Mouse (Mus musculus) CH12.LX (cell line): ENCODE measurements at regions not wholly inside any gene's neighbourhood (a gene's known extent, or its start where the extent isn't known, plus 50 kb on each side); places are given as distances from the start of the nearest gene placed in this dataset.

Experiments
- CHD2 ChIP-seq: IDR thresholded peaks from 2 replicates; pipeline ENCODE4 v1.6.1; 2011; ENCODE audit warnings: low read length, improper control_type of control experiment
- CTCF ChIP-seq, 2 experiments: IDR thresholded peaks in 1 of 2; conservative IDR thresholded peaks in 1 of 2; 2 replicates each; pipeline ENCODE4 v1.5.1; 2011 to 2012; ENCODE audit warnings: low read depth in 2 of 2, low read length in 2 of 2, improper control_type of control experiment in 1 of 2, inconsistent platforms in 1 of 2, mild to moderate bottlenecking in 1 of 2, moderate library complexity in 1 of 2
- E2F4 ChIP-seq: IDR thresholded peaks from 2 replicates; pipeline ENCODE4 v1.6.1; 2011; ENCODE audit warnings: low read depth, low read length, improper control_type of control experiment; ENCODE audit not compliant: insufficient replicate concordance
- HCFC1 ChIP-seq: IDR thresholded peaks from 2 replicates; pipeline ENCODE4 v1.6.1; 2012; ENCODE audit warnings: low read depth, mild to moderate bottlenecking, inconsistent platforms, low read length, improper control_type of control experiment
- KAT2A ChIP-seq: IDR thresholded peaks from 2 replicates; pipeline ENCODE4 v1.6.1; 2012; ENCODE audit warnings: low read length, improper control_type of control experiment, inconsistent platforms; ENCODE audit not compliant: insufficient replicate concordance
- MEF2A ChIP-seq: IDR thresholded peaks from 2 replicates; pipeline ENCODE4 v1.6.1; 2014; ENCODE audit warnings: low read depth, mild to moderate bottlenecking, inconsistent platforms, low read length, improper control_type of control experiment, borderline replicate concordance
- POLR2A ChIP-seq: IDR thresholded peaks from 2 replicates; pipeline ENCODE4 v1.6.1; 2011; ENCODE audit warnings: low read depth, mild to moderate bottlenecking, improper control_type of control experiment, low read length
- RAD21 ChIP-seq: IDR thresholded peaks from 2 replicates; pipeline ENCODE4 v1.6.1; 2011; ENCODE audit warnings: low read depth, mild to moderate bottlenecking, low read length, improper control_type of control experiment, moderate library complexity
- UBTF ChIP-seq: IDR thresholded peaks from 2 replicates; pipeline ENCODE4 v1.6.1; 2012; ENCODE audit warnings: low read depth, mild to moderate bottlenecking, inconsistent platforms, low read length, improper control_type of control experiment, moderate library complexity
- ZC3H11A ChIP-seq: IDR thresholded peaks from 2 replicates; pipeline ENCODE4 v1.6.1; 2012; ENCODE audit warnings: low read depth, mild to moderate bottlenecking, inconsistent platforms, low read length, improper control_type of control experiment
- ZKSCAN1 ChIP-seq: IDR thresholded peaks from 2 replicates; pipeline ENCODE4 v1.6.1; 2012; ENCODE audit warnings: low read depth, inconsistent platforms, low read length, improper control_type of control experiment, borderline replicate concordance

- TF ChIP-seq MEF2A (no peak), POLR2A (no peak), ZC3H11A (no peak), HCFC1 (no peak), CTCF (conservative IDR thresholded peaks at IDR 0.05 in 1 of 2, IDR thresholded peaks at IDR 0.05 in 1 of 2; ENCODE audit: low read depth in 2 of 2, low read length in 2 of 2) (no peak), KAT2A (no peak), UBTF (no peak), E2F4 (no peak), ZKSCAN1 (no peak), CHD2 (no peak), RAD21 (no peak)
Measured at GRCm38 (mm10) chr8:8491908-8492307, 169.1 kb downstream of the Efnb2 start.
